Mouse (Mus musculus) kidney, adult 2 months (tissue): ENCODE measurements around the gene Psmd9.

ENCODE experiments used
- CTCF ChIP-seq: fragments of 200-500 bp; conservative IDR thresholded peaks from 2 replicates; pipeline ENCODE4 v1.5.1; 2011; ENCODE audit warnings: low read depth, mild to moderate bottlenecking, control low read depth, low read length, moderate library complexity, mixed read lengths; ENCODE audit not compliant: insufficient read depth, insufficient read length
- POLR2A ChIP-seq: fragments of 200-500 bp; IDR thresholded peaks from one replicate; pipeline ENCODE4 v1.6.1; 2011; ENCODE audit warnings: low read depth, low read length, control low read depth

DNA sequence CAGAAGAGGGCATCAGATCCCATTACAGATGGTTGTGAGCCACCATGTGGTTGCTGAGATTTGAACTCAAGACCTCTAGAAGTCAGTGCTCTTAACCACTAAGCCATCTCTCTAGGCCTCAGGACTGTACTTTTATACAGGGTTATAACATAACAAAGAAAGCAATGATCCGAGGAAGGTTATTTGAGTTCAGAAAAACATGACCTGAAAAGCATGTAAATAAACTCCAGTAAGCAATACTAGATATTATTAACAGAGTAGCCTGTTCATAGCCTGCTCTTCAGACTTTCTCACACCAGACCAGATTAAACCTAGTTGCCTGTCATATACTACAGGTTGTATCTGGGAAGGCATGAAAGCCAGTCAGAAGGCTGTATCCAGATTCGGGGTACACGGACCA, 18.1 kb downstream of the Psmd9 start:
- TF ChIP-seq POLR2A (no peak), CTCF (no peak)
